Mouse (Mus musculus): ENCODE data around the gene Tll1. TPM values are rescaled to one million over a fixed set of nuclear protein-coding genes. Genes with fewer than 3 reads are reported as not detected.
"Not testable (repeated sequence)": the region's sequence is repeated elsewhere in the genome, so short reads cannot be mapped to it uniquely, and the experiment has no call there.

The Tll1 gene
- total RNA-seq, 2 experiments from 2014 or later = not detected

GRCm38 (mm10) chr8:64107190-64107589 is 98.9 kb downstream of the Tll1 start:
- ATAC-seq (replicated peaks; ENCODE audit: low FRiP score, low TSS enrichment, poor library complexity, severe bottlenecking) = no peak

GRCm38 (mm10) chr8:64073396-64073795 is 132.7 kb downstream of the Tll1 start:
- ATAC-seq (replicated peaks; ENCODE audit: low FRiP score, low TSS enrichment, poor library complexity, severe bottlenecking) = no peak

- no peak for ATAC-seq (replicated peaks; ENCODE audit: low FRiP score, low TSS enrichment, poor library complexity, severe bottlenecking)
Measured at GRCm38 (mm10) chr8:64059867-64060266, 146.2 kb downstream of the Tll1 start.

- no peak for ATAC-seq (replicated peaks; ENCODE audit: low FRiP score, low TSS enrichment, poor library complexity, severe bottlenecking)
Measured at GRCm38 (mm10) chr8:64057571-64057970, 148.5 kb downstream of the Tll1 start.

- no peak for ATAC-seq (replicated peaks; ENCODE audit: low FRiP score, low TSS enrichment, poor library complexity, severe bottlenecking)
Measured at GRCm38 (mm10) chr8:64048556-64048955, 157.5 kb downstream of the Tll1 start.

GRCm38 (mm10) chr8:64047963-64048505 is 158.0 kb downstream of the Tll1 start:
- ATAC-seq (replicated peaks; ENCODE audit: low FRiP score, low TSS enrichment, poor library complexity, severe bottlenecking) = no peak

- ATAC-seq (replicated peaks; ENCODE audit: low FRiP score, low TSS enrichment, poor library complexity, severe bottlenecking) = no peak
Measured at GRCm38 (mm10) chr8:64041303-64041884, 164.7 kb downstream of the Tll1 start.

- ATAC-seq (replicated peaks; ENCODE audit: low FRiP score, low TSS enrichment, poor library complexity, severe bottlenecking) = no peak
Measured at GRCm38 (mm10) chr8:64030672-64031385, 175.2 kb downstream of the Tll1 start.

- no peak for ATAC-seq (replicated peaks; ENCODE audit: low FRiP score, low TSS enrichment, poor library complexity, severe bottlenecking)
Measured at GRCm38 (mm10) chr8:64030081-64030480, 176.0 kb downstream of the Tll1 start.

GRCm38 (mm10) chr8:64029525-64029924 is 176.5 kb downstream of the Tll1 start:
- no peak for ATAC-seq (replicated peaks; ENCODE audit: low FRiP score, low TSS enrichment, poor library complexity, severe bottlenecking)

- no peak for ATAC-seq (replicated peaks; ENCODE audit: low FRiP score, low TSS enrichment, poor library complexity, severe bottlenecking)
Measured at GRCm38 (mm10) chr8:64024359-64024758, 181.7 kb downstream of the Tll1 start.

GRCm38 (mm10) chr8:64023579-64023978 is 182.5 kb downstream of the Tll1 start:
- ATAC-seq (replicated peaks; ENCODE audit: low FRiP score, low TSS enrichment, poor library complexity, severe bottlenecking) = no peak

GRCm38 (mm10) chr8:64023027-64023426 is 183.0 kb downstream of the Tll1 start:
- ATAC-seq (replicated peaks; ENCODE audit: low FRiP score, low TSS enrichment, poor library complexity, severe bottlenecking) = no peak

GRCm38 (mm10) chr8:63970612-63971391 is 235.3 kb downstream of the Tll1 start:
- not testable (repeated sequence) for ATAC-seq (replicated peaks; ENCODE audit: low FRiP score, low TSS enrichment, poor library complexity, severe bottlenecking)
